Mouse (Mus musculus): ENCODE measurements at regions not wholly inside any gene's neighbourhood (a gene's known extent, or its start where the extent isn't known, plus 50 kb on each side); places are given as distances from the start of the nearest gene placed in this dataset.

- Histone ChIP-seq H3K4me3 (ENCODE audit: insufficient read depth, poor library complexity, severe bottlenecking) (no peak overlapping the region), H3K79me2 (ENCODE audit: control insufficient read depth, insufficient read depth) (no peaks in the 10 kb centered on the region), H3K27me3 (ENCODE audit: control insufficient read depth, insufficient read depth, insufficient read length) (no peaks in the 10 kb centered on the region), H3ac (ENCODE audit: control insufficient read depth, insufficient read length, low read depth) (no peak overlapping the region), H3K36me3 (ENCODE audit: control insufficient read depth, insufficient read depth) (no peaks in the 10 kb centered on the region), H3K79me3 (ENCODE audit: low read depth) (no peaks in the 10 kb centered on the region)
- TF ChIP-seq MAX (IDR thresholded peaks at IDR 0.05) = no peak
- TF ChIP-seq FOSL1 (IDR thresholded peaks at IDR 0.05; ENCODE audit: insufficient read depth, low read length, poor library complexity, severe bottlenecking) = no peak
- no peak for TF ChIP-seq MYOG (IDR thresholded peaks at IDR 0.05; ENCODE audit: control insufficient read depth, extremely low read depth, insufficient read length)
- TF ChIP-seq CTCF (IDR thresholded peaks at IDR 0.05; ENCODE audit: control insufficient read depth, insufficient read depth, insufficient read length) = no peak
- no peak for TF ChIP-seq MYOD1 (IDR thresholded peaks at IDR 0.05; ENCODE audit: control insufficient read depth, insufficient read length, low read depth)
- TF ChIP-seq USF1 (IDR thresholded peaks at IDR 0.05; ENCODE audit: low read depth) = no peak
- no peak for TF ChIP-seq CEBPB (IDR thresholded peaks at IDR 0.05; ENCODE audit: low read depth)
These were observed 413.6 kb downstream of the Glrx3 start for GRCm38 (mm10) chr7:137851061-137851460.

- H3K27me3 ChIP-seq (ENCODE audit: control insufficient read depth, insufficient read depth, insufficient read length) = no peaks in the 10 kb centered on the region
- no peaks in the 10 kb centered on the region for H3K79me3 ChIP-seq (ENCODE audit: low read depth)
- TF ChIP-seq USF1 (IDR thresholded peaks at IDR 0.05; ENCODE audit: low read depth) (no peak), CTCF (IDR thresholded peaks at IDR 0.05; ENCODE audit: control insufficient read depth, insufficient read depth, insufficient read length) (no peak), MYOD1 (IDR thresholded peaks at IDR 0.05; ENCODE audit: control insufficient read depth, insufficient read length, low read depth) (no peak), MAX (IDR thresholded peaks at IDR 0.05) (no peak), CEBPB (IDR thresholded peaks at IDR 0.05; ENCODE audit: low read depth) (no peak), FOSL1 (IDR thresholded peaks at IDR 0.05; ENCODE audit: insufficient read depth, low read length, poor library complexity, severe bottlenecking) (no peak), MYOG (IDR thresholded peaks at IDR 0.05; ENCODE audit: control insufficient read depth, extremely low read depth, insufficient read length) (no peak)
These were observed 422.3 kb downstream of the Glrx3 start for GRCm38 (mm10) chr7:137859681-137860080.

GRCm38 (mm10) chr7:137860520-137860919 lies 423.1 kb downstream of the Glrx3 start:
- H3K79me3 ChIP-seq (ENCODE audit: low read depth) = no peaks in the 10 kb centered on the region
- no peaks in the 10 kb centered on the region for H3K79me2 ChIP-seq (ENCODE audit: control insufficient read depth, insufficient read depth)
- H3K36me3 ChIP-seq (ENCODE audit: control insufficient read depth, insufficient read depth) = no peaks in the 10 kb centered on the region
- TF ChIP-seq CEBPB (IDR thresholded peaks at IDR 0.05; ENCODE audit: low read depth) (no peak), MYOG (IDR thresholded peaks at IDR 0.05; ENCODE audit: control insufficient read depth, extremely low read depth, insufficient read length) (no peak), MAX (IDR thresholded peaks at IDR 0.05) (no peak), MYOD1 (IDR thresholded peaks at IDR 0.05; ENCODE audit: control insufficient read depth, insufficient read length, low read depth) (no peak), USF1 (IDR thresholded peaks at IDR 0.05; ENCODE audit: low read depth) (no peak)
- no peak overlapping the region for H3ac ChIP-seq (ENCODE audit: control insufficient read depth, insufficient read length, low read depth)
- H3K4me3 ChIP-seq (ENCODE audit: insufficient read depth, poor library complexity, severe bottlenecking) = no peak overlapping the region
- H3K27me3 ChIP-seq (ENCODE audit: control insufficient read depth, insufficient read depth, insufficient read length) = no peaks in the 10 kb centered on the region

More at GRCm38 (mm10) chr7:137859681-137860080, 422.3 kb downstream of the Glrx3 start:
- Histone ChIP-seq H3K4me3 (ENCODE audit: insufficient read depth, poor library complexity, severe bottlenecking) (no peak overlapping the region), H3ac (ENCODE audit: control insufficient read depth, insufficient read length, low read depth) (no peak overlapping the region), H3K36me3 (ENCODE audit: control insufficient read depth, insufficient read depth) (no peaks in the 10 kb centered on the region), H3K79me2 (ENCODE audit: control insufficient read depth, insufficient read depth) (no peaks in the 10 kb centered on the region)

- no peak for TF ChIP-seq CEBPB (IDR thresholded peaks at IDR 0.05; ENCODE audit: low read depth)
- TF ChIP-seq FOSL1 (IDR thresholded peaks at IDR 0.05; ENCODE audit: insufficient read depth, low read length, poor library complexity, severe bottlenecking) = no peak
- no peak for TF ChIP-seq CTCF (IDR thresholded peaks at IDR 0.05; ENCODE audit: control insufficient read depth, insufficient read depth, insufficient read length)
- no peak for TF ChIP-seq MYOG (IDR thresholded peaks at IDR 0.05; ENCODE audit: control insufficient read depth, extremely low read depth, insufficient read length)
- TF ChIP-seq USF1 (IDR thresholded peaks at IDR 0.05; ENCODE audit: low read depth) = no peak
- TF ChIP-seq MYOD1 (IDR thresholded peaks at IDR 0.05; ENCODE audit: control insufficient read depth, insufficient read length, low read depth) = no peak
- TF ChIP-seq MAX (IDR thresholded peaks at IDR 0.05) = no peak
- H3K36me3 ChIP-seq (ENCODE audit: control insufficient read depth, insufficient read depth) = no peaks in the 10 kb centered on the region
- H3K27me3 ChIP-seq (ENCODE audit: control insufficient read depth, insufficient read depth, insufficient read length) = no peaks in the 10 kb centered on the region
- no peak overlapping the region for H3ac ChIP-seq (ENCODE audit: control insufficient read depth, insufficient read length, low read depth)
- no peaks in the 10 kb centered on the region for H3K79me2 ChIP-seq (ENCODE audit: control insufficient read depth, insufficient read depth)
- no peak overlapping the region for H3K4me3 ChIP-seq (ENCODE audit: insufficient read depth, poor library complexity, severe bottlenecking)
- no peaks in the 10 kb centered on the region for H3K79me3 ChIP-seq (ENCODE audit: low read depth)
These were observed 427.5 kb downstream of the Glrx3 start for GRCm38 (mm10) chr7:137864912-137865311.

GRCm38 (mm10) chr7:137865457-137865856 lies 428.0 kb downstream of the Glrx3 start:
- TF ChIP-seq MYOD1 (IDR thresholded peaks at IDR 0.05; ENCODE audit: control insufficient read depth, insufficient read length, low read depth) = no peak
- TF ChIP-seq USF1 (IDR thresholded peaks at IDR 0.05; ENCODE audit: low read depth) = no peak
- no peak for TF ChIP-seq FOSL1 (IDR thresholded peaks at IDR 0.05; ENCODE audit: insufficient read depth, low read length, poor library complexity, severe bottlenecking)
- no peak for TF ChIP-seq MYOG (IDR thresholded peaks at IDR 0.05; ENCODE audit: control insufficient read depth, extremely low read depth, insufficient read length)
- no peak for TF ChIP-seq CEBPB (IDR thresholded peaks at IDR 0.05; ENCODE audit: low read depth)
- TF ChIP-seq MAX (IDR thresholded peaks at IDR 0.05) = no peak
- TF ChIP-seq CTCF (IDR thresholded peaks at IDR 0.05; ENCODE audit: control insufficient read depth, insufficient read depth, insufficient read length) = no peak
- Histone ChIP-seq H3K4me3 (ENCODE audit: insufficient read depth, poor library complexity, severe bottlenecking) (no peak overlapping the region), H3K79me3 (ENCODE audit: low read depth) (no peaks in the 10 kb centered on the region), H3ac (ENCODE audit: control insufficient read depth, insufficient read length, low read depth) (peak overlapping the region; percentile 18), H3K36me3 (ENCODE audit: control insufficient read depth, insufficient read depth) (no peaks in the 10 kb centered on the region), H3K27me3 (ENCODE audit: control insufficient read depth, insufficient read depth, insufficient read length) (no peaks in the 10 kb centered on the region), H3K79me2 (ENCODE audit: control insufficient read depth, insufficient read depth) (no peaks in the 10 kb centered on the region)

GRCm38 (mm10) chr7:137866880-137867279 lies 429.5 kb downstream of the Glrx3 start:
- TF ChIP-seq CEBPB (IDR thresholded peaks at IDR 0.05; ENCODE audit: low read depth) (no peak), MAX (IDR thresholded peaks at IDR 0.05) (no peak), CTCF (IDR thresholded peaks at IDR 0.05; ENCODE audit: control insufficient read depth, insufficient read depth, insufficient read length) (no peak), USF1 (IDR thresholded peaks at IDR 0.05; ENCODE audit: low read depth) (no peak), MYOG (IDR thresholded peaks at IDR 0.05; ENCODE audit: control insufficient read depth, extremely low read depth, insufficient read length) (no peak), FOSL1 (IDR thresholded peaks at IDR 0.05; ENCODE audit: insufficient read depth, low read length, poor library complexity, severe bottlenecking) (no peak), MYOD1 (IDR thresholded peaks at IDR 0.05; ENCODE audit: control insufficient read depth, insufficient read length, low read depth) (no peak)
- Histone ChIP-seq H3K4me3 (ENCODE audit: insufficient read depth, poor library complexity, severe bottlenecking) (no peak overlapping the region), H3K27me3 (ENCODE audit: control insufficient read depth, insufficient read depth, insufficient read length) (no peaks in the 10 kb centered on the region), H3ac (ENCODE audit: control insufficient read depth, insufficient read length, low read depth) (no peak overlapping the region), H3K79me3 (ENCODE audit: low read depth) (no peaks in the 10 kb centered on the region), H3K79me2 (ENCODE audit: control insufficient read depth, insufficient read depth) (no peaks in the 10 kb centered on the region), H3K36me3 (ENCODE audit: control insufficient read depth, insufficient read depth) (no peaks in the 10 kb centered on the region)

All from C2C12 (cell line).